Mouse (Mus musculus) brain, embryonic 14.5 days (tissue): ENCODE results near the gene Uncx.
A peak's percentile ranks its signal among the peaks of the same experiment; 100 is the strongest.

Experiments
- CTCF ChIP-seq: fragments of 200-500 bp; IDR thresholded peaks from 2 replicates; pipeline ENCODE4 v1.5.1; 2012; ENCODE audit warnings: inconsistent platforms, mild to moderate bottlenecking, moderate library complexity, borderline replicate concordance; ENCODE audit not compliant: insufficient read depth, insufficient read length; ENCODE audit errors: extremely low read depth
- POLR2A ChIP-seq: fragments of 200-500 bp; IDR thresholded peaks from 2 replicates; pipeline ENCODE4 v1.6.1; 2012; ENCODE audit warnings: mild to moderate bottlenecking, inconsistent platforms, borderline replicate concordance; ENCODE audit not compliant: poor library complexity, insufficient read depth, insufficient read length, severe bottlenecking; ENCODE audit errors: extremely low read depth

DNA sequence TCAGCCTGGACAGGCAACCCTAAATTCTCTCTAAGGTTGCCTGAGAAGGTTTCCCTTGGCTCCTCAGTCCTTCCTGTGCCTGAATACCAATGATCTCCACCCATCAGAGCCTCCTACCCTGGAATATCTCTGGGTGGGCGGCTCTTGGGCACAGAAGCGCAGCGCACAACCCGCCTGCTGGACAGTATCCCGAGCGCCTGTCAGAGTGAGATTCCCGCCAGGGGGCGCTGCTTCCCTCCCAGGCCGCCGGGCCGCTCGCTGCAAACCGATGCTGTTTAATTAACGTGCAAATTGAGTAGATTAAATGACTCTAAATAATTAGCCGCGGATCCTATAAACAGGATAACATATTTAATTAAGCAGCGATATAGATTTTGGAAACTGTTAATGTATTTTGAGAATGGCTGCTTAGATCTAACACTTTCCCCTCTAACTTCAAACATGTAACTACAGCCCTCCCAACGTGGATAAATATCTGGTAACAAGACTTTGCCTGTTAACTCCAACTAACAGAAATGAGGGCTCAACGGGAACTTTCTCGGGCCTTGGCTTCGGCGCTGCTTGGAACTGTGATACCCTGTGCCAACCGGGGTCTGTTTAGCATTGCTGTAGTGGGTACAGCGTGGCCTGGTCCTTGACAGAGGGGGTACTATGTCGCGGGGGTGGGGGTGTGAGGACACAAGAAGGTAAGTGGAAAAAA is 6.9 kb upstream of the Uncx start:
- TF ChIP-seq CTCF (peak; percentile 92), POLR2A (no peak)
